Mouse (Mus musculus) CH12.LX (cell line): ENCODE measurements around the gene Pop5. TPM values are rescaled to one million over a fixed set of nuclear protein-coding genes. Genes with fewer than 3 reads are reported as not detected.

Experiments
- DNase-seq: peaks from one replicate; pipeline ENCODE4 v3.0.0-alpha.2; 2013; ENCODE audit errors: extremely low read depth
- H3K27ac ChIP-seq: 2 replicates; pipeline ENCODE4 v1.5.1; 2012; ENCODE audit warnings: low read depth, mild to moderate bottlenecking, control low read depth, moderate library complexity; ENCODE audit not compliant: insufficient read depth
- H3K27me3 ChIP-seq: replicated peaks from 2 replicates; pipeline ENCODE3; 2012; ENCODE audit warnings: inconsistent platforms
- H3K36me3 ChIP-seq, 2 experiments: replicated peaks in 1 of 2; 2 replicates each; pipeline versions ENCODE3 to v1.6.1; 2012; ENCODE audit warnings: inconsistent platforms in 1 of 2, low read length in 1 of 2, mild to moderate bottlenecking in 1 of 2, mixed read lengths in 1 of 2, moderate library complexity in 1 of 2; ENCODE audit not compliant: control insufficient read depth in 1 of 2, insufficient read depth in 1 of 2
- H3K4me1 ChIP-seq, 2 experiments: 2 replicates each; pipeline ENCODE4 v1.6.1; 2012; ENCODE audit warnings: inconsistent platforms in 1 of 2, moderate library complexity in 1 of 2; ENCODE audit not compliant: insufficient read depth in 2 of 2, control insufficient read depth in 1 of 2
- H3K4me2 ChIP-seq: 2 replicates; pipeline ENCODE4 v1.6.1; 2012; ENCODE audit warnings: low read depth, mild to moderate bottlenecking, control low read depth; ENCODE audit not compliant: poor library complexity, insufficient read depth, severe bottlenecking
- H3K4me3 ChIP-seq, 3 experiments: fragments of 150-350 bp in 1 of 3; sonication (generic) in 1 of 3; replicated peaks in 1 of 3; 2 replicates each; pipeline versions ENCODE3 to v1.5.1; 2011 to 2012; ENCODE audit warnings: low read depth in 2 of 3, low read length in 2 of 3, mild to moderate bottlenecking in 2 of 3, moderate library complexity in 2 of 3, control low read depth in 1 of 3, improper control_type of control experiment in 1 of 3, inconsistent platforms in 1 of 3, mixed read lengths in 1 of 3; ENCODE audit not compliant: poor library complexity in 1 of 3
- H3K79me2 ChIP-seq: replicated peaks from 2 replicates; pipeline ENCODE4 v1.6.1; 2012; ENCODE audit warnings: mild to moderate bottlenecking, moderate library complexity; ENCODE audit not compliant: control insufficient read depth, poor library complexity, insufficient read depth, severe bottlenecking; ENCODE audit errors: extremely low read depth
- H3K9ac ChIP-seq: 2 replicates; pipeline ENCODE4 v1.6.1; 2012; ENCODE audit warnings: low read depth, mild to moderate bottlenecking, control low read depth, moderate library complexity; ENCODE audit not compliant: insufficient read depth
- H3K9me3 ChIP-seq: replicated peaks from 2 replicates; pipeline ENCODE3; 2012; ENCODE audit warnings: low read length, inconsistent platforms, mixed read lengths
- CHD1 ChIP-seq: IDR thresholded peaks from 2 replicates; pipeline ENCODE4 v1.6.1; 2012; ENCODE audit warnings: low read depth, low read length, improper control_type of control experiment, inconsistent platforms
- CTCF ChIP-seq, 2 experiments: IDR thresholded peaks in 1 of 2; conservative IDR thresholded peaks in 1 of 2; 2 replicates each; pipeline ENCODE4 v1.5.1; 2011 to 2012; ENCODE audit warnings: low read depth in 2 of 2, low read length in 2 of 2, improper control_type of control experiment in 1 of 2, inconsistent platforms in 1 of 2, mild to moderate bottlenecking in 1 of 2, moderate library complexity in 1 of 2
- GABPA ChIP-seq: IDR thresholded peaks from 2 replicates; pipeline ENCODE4 v1.6.1; 2012; ENCODE audit warnings: low read depth, low read length, improper control_type of control experiment, inconsistent platforms; ENCODE audit not compliant: insufficient replicate concordance
- IRF4 ChIP-seq: IDR thresholded peaks from 2 replicates; pipeline ENCODE4 v1.6.1; 2014; ENCODE audit warnings: low read depth, mild to moderate bottlenecking, inconsistent platforms, low read length, improper control_type of control experiment
- MAZ ChIP-seq: IDR thresholded peaks from 2 replicates; pipeline ENCODE4 v1.6.1; 2012; ENCODE audit warnings: low read depth, mild to moderate bottlenecking, inconsistent platforms, low read length, improper control_type of control experiment, moderate library complexity
- PAX5 ChIP-seq: IDR thresholded peaks from 2 replicates; pipeline ENCODE4 v1.6.1; 2012; ENCODE audit warnings: low read length, inconsistent platforms, mixed read lengths
- RAD21 ChIP-seq: IDR thresholded peaks from 2 replicates; pipeline ENCODE4 v1.6.1; 2011; ENCODE audit warnings: low read depth, mild to moderate bottlenecking, low read length, improper control_type of control experiment, moderate library complexity
- UBTF ChIP-seq: IDR thresholded peaks from 2 replicates; pipeline ENCODE4 v1.6.1; 2012; ENCODE audit warnings: low read depth, mild to moderate bottlenecking, inconsistent platforms, low read length, improper control_type of control experiment, moderate library complexity
- USF1 ChIP-seq: IDR thresholded peaks from 2 replicates; pipeline ENCODE4 v1.6.1; 2014; ENCODE audit warnings: low read depth, mild to moderate bottlenecking, inconsistent platforms, low read length, improper control_type of control experiment
- USF2 ChIP-seq: conservative IDR thresholded peaks from 2 replicates; pipeline ENCODE4 v1.6.1; 2011; ENCODE audit warnings: low read depth, low read length, improper control_type of control experiment
- ZC3H11A ChIP-seq: IDR thresholded peaks from 2 replicates; pipeline ENCODE4 v1.6.1; 2012; ENCODE audit warnings: low read depth, mild to moderate bottlenecking, inconsistent platforms, low read length, improper control_type of control experiment
- ZKSCAN1 ChIP-seq: IDR thresholded peaks from 2 replicates; pipeline ENCODE4 v1.6.1; 2012; ENCODE audit warnings: low read depth, inconsistent platforms, low read length, improper control_type of control experiment, borderline replicate concordance
- dilution Hi-C: fragments of 300-500 bp; cut with MboI; formaldehyde crosslinking; loops from 2 replicates; pipeline ENCODE4 v1.14.3; 2020; ENCODE audit warnings: low sequenced_read_pairs; ENCODE audit not compliant: extremely low pct_unique_long_range_greater_than_20kb, extremely low pct_ligation_motif_present
- in situ Hi-C: fragments of 300-500 bp; cut with MboI; formaldehyde crosslinking; loops from 3 replicates; pipeline ENCODE4 v1.14.3; 2019; ENCODE audit warnings: low sequenced_read_pairs, low pct_ligation_motif_present, low pct_unique_long_range_greater_than_20kb, mixed read lengths
- polyA plus RNA-seq: library from polyadenylated mRNA; unstranded; fragments of >175 nt; gene quantifications from 2 replicates; pipeline ENCODE4 v1.2.1, GENCODE M21; 2012; ENCODE audit warnings: low read depth; ENCODE audit not compliant: insufficient read length
- total RNA-seq, 2 experiments: library from RNA; depleted of rRNA; stranded (reverse); fragments of 300-350 nt in 1 of 2; fragments of >200 nt in 1 of 2; gene quantifications; 2 replicates each; pipeline ENCODE4 v1.2.3; 2012 to 2014

Pop5 gene
- total and polyA plus RNA-seq, 3 experiments: 127 to 236 (median 156) TPM

- Histone ChIP-seq H3K4me1 (peaks cover 7 to 42% of the 10 kb centered on the region in 2 experiments), H3K79me2 (peaks cover 40% of the 10 kb centered on the region), H3K27ac (peak overlapping the region; percentile 58), H3K27me3 (no peaks in the 10 kb centered on the region), H3K9me3 (peaks cover 2% of the 10 kb centered on the region), H3K4me2 (peak overlapping the region; percentile 99), H3K4me3 (peak overlapping the region; percentile 20 to 92 (median 47)), H3K9ac (peak overlapping the region; percentile 71; the same call in 1 of the 2 replicates), H3K36me3 (peaks cover 12 to 21% of the 10 kb centered on the region in 2 experiments)
- TF ChIP-seq USF1: peak; percentile 34
- no peak for TF ChIP-seq CTCF (conservative IDR thresholded peaks at IDR 0.05 in 1 of 2, IDR thresholded peaks at IDR 0.05 in 1 of 2; ENCODE audit: low read depth in 2 of 2, low read length in 2 of 2)
- TF ChIP-seq ZC3H11A: no peak
- peak; percentile 17; the same call in 1 of the 2 replicates for TF ChIP-seq USF2
- TF ChIP-seq UBTF: no peak
- no peak for TF ChIP-seq ZKSCAN1
- no peak for TF ChIP-seq PAX5
- TF ChIP-seq CHD1: 0 out of 2 replicates have a peak, but pooled peaks have one; percentile 59
- no peak for TF ChIP-seq IRF4
- no peak for TF ChIP-seq GABPA
- dilution Hi-C loops: no loop called here
- DNase-seq: no peak
- in situ Hi-C loops: no loop called here
These were observed 38.0 kb downstream of the Pop5 start for GRCm38 (mm10) chr5:115273549-115274135.

GRCm38 (mm10) chr5:115274353-115274752 lies 38.7 kb downstream of the Pop5 start:
- H3K4me2 ChIP-seq: peak overlapping the region; percentile 42; the same call in 1 of the 2 replicates
- no peak overlapping the region for H3K27ac ChIP-seq
- no peak overlapping the region for H3K4me3 ChIP-seq
- H3K27me3 ChIP-seq: no peaks in the 10 kb centered on the region
- H3K79me2 ChIP-seq: peaks cover 32% of the 10 kb centered on the region
- in situ Hi-C loops: no loop called here
- dilution Hi-C loops: no loop called here
- H3K4me1 ChIP-seq: peaks cover 7 to 37% of the 10 kb centered on the region in 2 experiments
- DNase-seq: peak; percentile 23
- TF ChIP-seq MAZ: no peak
- TF ChIP-seq CTCF (conservative IDR thresholded peaks at IDR 0.05 in 1 of 2, IDR thresholded peaks at IDR 0.05 in 1 of 2; ENCODE audit: low read depth in 2 of 2, low read length in 2 of 2): peak in 1 of 2 experiments; percentile 36; a peak in 2 of 4 replicates
- TF ChIP-seq RAD21: peak; percentile 10
- TF ChIP-seq GABPA: no peak
- H3K9me3 ChIP-seq: peaks cover 2% of the 10 kb centered on the region
- H3K9ac ChIP-seq: peak overlapping the region; percentile 17; the same call in 1 of the 2 replicates
- H3K36me3 ChIP-seq: peaks cover 9 to 14% of the 10 kb centered on the region in 2 experiments
